Mouse (Mus musculus) neural tube, embryonic 12.5 days (tissue): ENCODE data around the gene Pcbp3. TPM values are rescaled to one million over a fixed set of nuclear protein-coding genes. Genes with fewer than 3 reads are reported as not detected.

Experiments
- ATAC-seq: fragments of 200-750 bp; cut with Nextera tagmentation; 2 replicates; pipeline ENCODE4 v1.8.0; 2017; ENCODE audit warnings: low read depth, mild to moderate bottlenecking, moderate TSS enrichment, moderate library complexity; ENCODE audit not compliant: low FRiP score
- H3K27ac ChIP-seq: fragments of 300-500 bp; sonication (generic); 2 replicates; pipeline ENCODE4 v1.5.1; 2016
- H3K27me3 ChIP-seq: fragments of 300-500 bp; sonication (generic); replicated peaks from 2 replicates; pipeline ENCODE4 v1.6.1; 2016; ENCODE audit warnings: mild to moderate bottlenecking
- H3K36me3 ChIP-seq: fragments of 300-500 bp; sonication (generic); 2 replicates; pipeline ENCODE4 v1.6.1; 2016; ENCODE audit warnings: mild to moderate bottlenecking
- H3K4me1 ChIP-seq: fragments of 300-500 bp; sonication (generic); 2 replicates; pipeline ENCODE4 v1.6.1; 2016
- H3K4me2 ChIP-seq: fragments of 300-500 bp; sonication (generic); replicated peaks from 2 replicates; pipeline ENCODE4 v1.6.1; 2016; ENCODE audit warnings: mild to moderate bottlenecking
- H3K4me3 ChIP-seq: fragments of 300-500 bp; sonication (generic); 2 replicates; pipeline ENCODE4 v1.5.1; 2016
- H3K9ac ChIP-seq: fragments of 300-500 bp; sonication (generic); 2 replicates; pipeline ENCODE4 v1.6.1; 2016; ENCODE audit warnings: mild to moderate bottlenecking
- H3K9me3 ChIP-seq: fragments of 300-500 bp; sonication (generic); 2 replicates; pipeline ENCODE4 v1.6.1; 2016; ENCODE audit warnings: mild to moderate bottlenecking
- whole genome bisulfite sequencing: fragments of 180-500 bp; shearing (Covaris S2); methylation state at CpG from one replicate; pipeline ENCODE4 v1.1.7; 2016; 5-methylcytosine and 5-hydroxymethylcytosine counted together
- polyA plus RNA-seq: library from polyadenylated mRNA; unstranded; fragments of >200 nt; fragmentation: Nextera tagmentation; extraction: Ambion mirVana; gene quantifications from 2 replicates; pipeline ENCODE4 v1.2.1, GENCODE M21; 2016

Gene Pcbp3
- polyA plus RNA-seq, 1 experiment from 2014 or later = 112 TPM

GRCm38 (mm10) chr10:76724231-76724736 lies 237.4 kb downstream of the Pcbp3 start:
- 60% methylated on average over 5 of the region's 5 CpGs for WGBS
- H3K9ac ChIP-seq = no peak overlapping the region
- H3K27ac ChIP-seq = no peak overlapping the region
- peaks cover 4% of the 10 kb centered on the region; the same call in 1 of the 2 replicates for H3K4me1 ChIP-seq
- no peak overlapping the region for H3K4me3 ChIP-seq
- no peaks in the 10 kb centered on the region for H3K36me3 ChIP-seq
- no peaks in the 10 kb centered on the region for H3K9me3 ChIP-seq
- no peaks in the 10 kb centered on the region for H3K27me3 ChIP-seq
- 0 out of 2 replicates have a peak overlapping the region, but pooled peaks have one; percentile 27 for H3K4me2 ChIP-seq
- ATAC-seq = no peak

DNA sequence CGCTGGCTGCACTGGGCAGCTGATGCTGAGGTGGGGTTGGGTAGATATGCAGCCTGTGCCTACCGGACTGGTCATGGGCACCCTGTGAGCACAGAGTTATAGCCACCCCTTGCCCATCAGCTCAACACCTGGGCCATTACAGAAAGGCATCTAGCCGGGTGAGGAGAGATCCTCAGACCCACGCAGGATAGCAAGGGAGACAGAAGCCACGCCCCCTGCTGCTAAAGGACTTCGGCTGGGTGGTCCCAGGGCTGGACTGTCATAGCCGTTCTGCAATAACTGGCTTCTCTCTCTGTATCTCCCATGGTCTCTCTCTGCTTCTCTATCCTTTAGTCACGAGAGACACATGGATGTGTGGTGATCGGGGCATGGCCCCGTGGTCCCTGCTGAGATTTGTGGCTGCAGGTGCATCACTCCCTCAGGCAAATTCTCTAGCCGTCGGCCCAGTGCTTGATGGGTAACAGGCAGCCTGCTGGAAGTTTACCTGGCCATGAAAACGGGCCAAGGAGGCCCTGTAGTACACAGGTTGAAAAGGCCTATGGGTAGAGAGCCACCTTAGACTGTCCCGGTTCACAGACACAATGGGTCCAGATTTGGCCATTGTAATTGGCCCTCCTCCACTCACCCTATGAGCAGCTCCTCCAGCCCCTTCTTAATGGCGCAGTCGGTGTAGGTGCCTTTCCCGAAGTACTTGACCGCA lies 238.8 kb downstream of the Pcbp3 start:
- H3K9me3 ChIP-seq = no peaks in the 10 kb centered on the region
- no peak overlapping the region for H3K9ac ChIP-seq
- H3K4me3 ChIP-seq = no peak overlapping the region
- H3K4me1 ChIP-seq = peaks cover 4% of the 10 kb centered on the region; the same call in 1 of the 2 replicates
- no peaks in the 10 kb centered on the region for H3K27me3 ChIP-seq
- ATAC-seq = no peak
- WGBS = 84% methylated on average over 18 of the region's 18 CpGs
- H3K4me2 ChIP-seq = no peak overlapping the region
- no peaks in the 10 kb centered on the region for H3K36me3 ChIP-seq
- H3K27ac ChIP-seq = no peak overlapping the region

DNA sequence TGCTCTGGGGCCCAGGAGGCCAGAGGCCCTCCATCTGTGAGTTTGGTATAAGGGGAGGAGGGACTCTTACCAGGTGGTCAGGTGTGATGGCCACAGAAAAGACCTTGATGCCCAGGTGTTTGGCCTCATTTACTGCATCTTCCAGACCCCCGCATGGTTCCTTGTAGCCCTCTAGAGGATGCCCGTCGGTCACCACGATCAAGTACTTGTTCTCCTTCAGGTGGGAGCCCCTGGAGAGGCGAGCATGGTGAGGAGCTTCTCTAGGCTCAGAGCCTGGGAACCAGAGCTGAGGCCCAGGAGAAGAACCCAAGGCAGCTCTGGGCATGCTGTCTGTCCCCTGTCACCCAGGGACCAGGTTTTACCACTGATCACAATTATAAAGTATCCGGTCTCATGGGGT lies 239.9 kb downstream of the Pcbp3 start:
- H3K9ac ChIP-seq = no peak overlapping the region
- WGBS = 92% methylated on average over 6 of the region's 6 CpGs
- H3K4me3 ChIP-seq = no peak overlapping the region
- peaks cover 4% of the 10 kb centered on the region; the same call in 1 of the 2 replicates for H3K4me1 ChIP-seq
- no peaks in the 10 kb centered on the region for H3K27me3 ChIP-seq
- no peaks in the 10 kb centered on the region for H3K9me3 ChIP-seq
- no peaks in the 10 kb centered on the region for H3K36me3 ChIP-seq
- no peak overlapping the region for H3K4me2 ChIP-seq
- no peak for ATAC-seq
- H3K27ac ChIP-seq = no peak overlapping the region

DNA sequence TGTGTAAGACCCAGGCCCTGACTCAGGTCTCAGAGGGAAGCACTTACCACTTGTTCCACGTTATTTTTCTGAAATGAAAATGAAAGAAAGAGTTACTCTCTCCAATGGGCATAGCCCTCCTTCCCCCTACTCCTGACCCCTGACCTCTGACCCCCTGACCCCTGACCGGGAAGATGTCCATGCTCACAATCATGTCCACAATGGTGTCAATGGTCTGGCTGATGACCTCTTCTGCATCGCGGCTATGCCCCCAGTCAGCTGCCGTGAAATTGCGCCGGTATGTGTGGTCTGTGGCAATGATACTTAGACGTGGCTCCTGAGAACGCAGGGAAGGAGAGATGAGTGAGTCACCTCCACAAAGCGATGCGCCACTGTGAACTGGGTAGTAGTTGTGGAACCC lies 240.5 kb downstream of the Pcbp3 start:
- H3K4me1 ChIP-seq = peaks cover 4% of the 10 kb centered on the region; the same call in 1 of the 2 replicates
- H3K27ac ChIP-seq = no peak overlapping the region
- no peaks in the 10 kb centered on the region for H3K36me3 ChIP-seq
- H3K9ac ChIP-seq = no peak overlapping the region
- WGBS = 84% methylated on average over 11 of the region's 11 CpGs
- H3K4me3 ChIP-seq = no peak overlapping the region
- ATAC-seq = no peak
- H3K9me3 ChIP-seq = no peaks in the 10 kb centered on the region
- no peaks in the 10 kb centered on the region for H3K27me3 ChIP-seq
- no peak overlapping the region for H3K4me2 ChIP-seq

DNA sequence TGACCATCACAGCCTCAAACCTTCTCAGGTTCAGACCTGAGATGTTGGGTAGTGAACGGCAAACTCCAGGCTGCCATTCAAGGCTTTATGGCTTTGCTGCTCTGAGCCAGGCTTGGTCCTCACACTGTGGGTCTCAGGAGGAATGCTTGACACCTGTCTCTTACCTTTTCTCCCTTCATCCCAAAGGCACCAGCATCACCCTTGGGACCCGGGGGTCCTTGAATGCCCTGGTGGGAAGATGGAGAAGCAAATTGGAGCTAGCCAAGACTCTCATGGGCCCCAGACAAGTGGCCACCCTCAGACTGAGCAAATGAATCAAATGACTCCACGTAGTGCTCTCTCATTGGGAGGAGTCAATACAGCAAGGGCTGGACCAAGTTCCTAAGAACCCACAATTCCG lies 244.1 kb downstream of the Pcbp3 start:
- H3K9ac ChIP-seq = no peak overlapping the region
- H3K4me3 ChIP-seq = no peak overlapping the region
- WGBS = 93% methylated on average over 4 of the region's 4 CpGs
- no peak for ATAC-seq
- no peaks in the 10 kb centered on the region for H3K36me3 ChIP-seq
- H3K4me1 ChIP-seq = no peaks in the 10 kb centered on the region
- H3K27ac ChIP-seq = no peak overlapping the region
- H3K27me3 ChIP-seq = no peaks in the 10 kb centered on the region
- H3K4me2 ChIP-seq = no peak overlapping the region
- H3K9me3 ChIP-seq = no peaks in the 10 kb centered on the region

- H3K36me3 ChIP-seq = no peaks in the 10 kb centered on the region
- H3K27me3 ChIP-seq = no peaks in the 10 kb centered on the region
- WGBS = 94% methylated on average over 7 of the region's 7 CpGs
- no peaks in the 10 kb centered on the region for H3K9me3 ChIP-seq
- no peak overlapping the region for H3K27ac ChIP-seq
- no peak overlapping the region for H3K9ac ChIP-seq
- no peak for ATAC-seq
- no peak overlapping the region for H3K4me2 ChIP-seq
- H3K4me3 ChIP-seq = no peak overlapping the region
- no peaks in the 10 kb centered on the region for H3K4me1 ChIP-seq
Measured at GRCm38 (mm10) chr10:76717026-76717425, 244.7 kb downstream of the Pcbp3 start.

DNA sequence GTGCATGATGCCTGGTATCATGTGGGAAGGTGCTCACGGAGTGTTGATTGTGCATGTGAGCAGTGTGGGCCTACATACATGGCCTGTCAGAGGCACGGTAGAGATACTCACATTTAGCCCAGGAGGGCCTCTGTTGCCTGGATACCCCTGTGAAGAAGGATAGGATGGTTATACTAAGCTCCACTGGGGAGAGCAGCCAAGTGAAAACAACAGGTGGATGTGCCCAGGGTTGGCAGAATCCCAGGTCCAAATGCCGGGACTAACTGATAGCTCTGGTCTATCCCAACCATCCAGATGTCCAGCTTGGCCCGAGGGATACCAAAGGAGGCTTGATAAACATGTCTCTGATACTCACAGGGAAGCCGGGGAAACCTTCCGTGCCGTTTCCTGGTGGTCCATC lies 247.4 kb downstream of the Pcbp3 start:
- Histone ChIP-seq H3K4me1 (no peaks in the 10 kb centered on the region), H3K9me3 (no peaks in the 10 kb centered on the region), H3K27ac (no peak overlapping the region), H3K9ac (no peak overlapping the region), H3K27me3 (no peaks in the 10 kb centered on the region), H3K36me3 (no peaks in the 10 kb centered on the region), H3K4me3 (no peak overlapping the region), H3K4me2 (no peak overlapping the region)
- WGBS = 85% methylated on average over 7 of the region's 7 CpGs
- no peak for ATAC-seq

- 90% methylated on average over 3 of the region's 3 CpGs for WGBS
- no peaks in the 10 kb centered on the region for H3K27me3 ChIP-seq
- H3K9me3 ChIP-seq = no peaks in the 10 kb centered on the region
- no peak overlapping the region for H3K4me2 ChIP-seq
- H3K36me3 ChIP-seq = no peaks in the 10 kb centered on the region
- H3K4me1 ChIP-seq = no peaks in the 10 kb centered on the region
- H3K9ac ChIP-seq = no peak overlapping the region
- no peak overlapping the region for H3K4me3 ChIP-seq
- no peak for ATAC-seq
- H3K27ac ChIP-seq = no peak overlapping the region
Measured at GRCm38 (mm10) chr10:76712500-76712899, 249.2 kb downstream of the Pcbp3 start.

Other genes with a start within 250 kb of the Pcbp3 start
- 26.4 and 27.9 TPM in 2 replicates for gene Col6a1, start 235.7 kb downstream of the Pcbp3 start, polyA plus RNA-seq
- 29.1 and 33.3 TPM in 2 replicates for gene Slc19a1, start 70.4 kb upstream of the Pcbp3 start, polyA plus RNA-seq
- gene Col18a1, start 204.7 kb upstream of the Pcbp3 start, polyA plus RNA-seq = 106 and 107 TPM in 2 replicates